Mouse (Mus musculus): ENCODE results near the gene Ebp.

The Ebp gene

DNA sequence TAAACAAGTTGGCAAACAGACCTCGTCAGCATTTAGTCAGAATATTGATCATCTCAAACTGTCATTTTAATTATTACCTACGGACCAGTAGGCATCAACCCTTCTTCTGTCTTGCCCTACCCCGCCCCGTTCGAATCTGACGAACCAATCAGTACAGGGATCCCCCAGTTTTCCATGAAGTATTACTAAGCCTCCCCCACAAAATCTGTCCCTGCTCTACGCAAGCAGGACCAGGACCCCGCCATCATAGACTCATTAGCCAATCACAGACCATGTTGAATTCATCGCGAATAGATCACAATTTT lies at the start of gene Ebp:
TSS of gene Ebp (minus strand) at position 94 of the 305 bp plus-strand sequence.
- peak in 1 of 2 experiments; percentile 62 for DNase-seq

DNA sequence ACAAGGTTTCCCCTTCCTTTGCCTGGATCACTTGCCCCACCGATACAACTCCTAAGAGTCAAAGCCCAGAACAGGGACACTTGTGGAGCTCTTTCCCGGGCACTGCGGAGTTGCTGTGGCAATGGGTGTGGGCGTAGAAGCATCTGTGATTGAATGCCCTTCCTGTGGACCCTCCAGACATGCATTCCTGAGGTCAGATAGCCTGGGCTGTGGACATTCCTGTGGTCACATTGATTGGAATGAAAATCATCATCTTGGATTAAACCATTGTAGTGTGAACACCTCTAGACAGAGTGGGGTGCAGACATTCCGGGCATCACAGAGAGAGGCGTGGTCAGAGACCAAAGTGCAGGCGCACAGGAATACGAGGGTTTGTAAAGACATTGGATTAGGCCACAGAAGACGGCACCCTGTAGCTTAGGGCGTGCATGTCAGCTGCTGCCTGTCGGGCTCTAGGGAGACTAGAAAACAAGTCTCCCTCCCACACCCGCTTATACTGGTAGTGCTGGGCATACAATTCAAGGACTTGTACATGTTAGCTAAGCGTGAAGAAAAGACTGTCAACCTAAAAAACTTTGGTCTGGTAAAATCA lies 45.6 kb upstream of the Ebp start:
- no peak for DNase-seq

GRCm38 (mm10) chrX:8236704-8237103 lies 43.4 kb upstream of the Ebp start:
- DNase-seq: no peak

DNA sequence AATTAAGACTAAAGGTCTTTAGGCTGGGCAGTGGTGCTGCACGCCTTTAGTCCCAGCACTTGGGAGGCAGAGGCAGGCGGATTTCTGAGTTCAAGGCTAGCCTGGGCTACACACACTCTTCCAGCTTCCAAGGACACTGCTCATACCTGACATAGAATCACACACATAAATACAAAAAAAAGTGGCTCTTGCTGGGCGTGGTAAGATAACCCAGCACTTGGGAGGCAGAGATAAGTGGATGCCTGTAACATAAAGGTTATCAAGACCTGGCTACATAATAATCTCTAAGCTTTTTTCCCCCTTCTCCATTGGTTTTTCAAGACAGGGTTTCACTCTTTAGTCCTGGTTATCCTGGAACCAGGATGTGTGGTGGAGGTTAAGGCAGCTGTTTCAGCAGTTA lies 40.3 kb upstream of the Ebp start:
- no peak for DNase-seq

DNA sequence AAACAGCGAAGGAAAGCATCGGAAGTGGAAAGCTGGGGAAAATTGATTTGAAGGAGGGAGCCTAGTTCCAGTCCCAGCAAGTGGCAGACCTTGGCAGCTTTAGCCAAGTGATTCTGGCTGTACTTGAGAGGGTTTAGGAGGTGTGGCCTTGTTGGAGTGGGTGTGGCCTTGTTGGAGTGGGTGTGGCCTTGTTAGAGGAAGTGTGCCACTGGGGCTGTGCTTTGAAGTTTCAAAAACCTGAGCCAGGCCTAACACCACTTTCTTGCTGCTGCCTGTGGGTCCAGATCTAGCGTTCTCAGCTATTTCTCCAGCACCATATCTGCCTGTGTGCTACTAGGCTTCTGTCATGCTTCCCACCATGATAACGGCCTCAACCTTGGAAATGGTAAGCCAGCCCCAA lies 37.0 kb upstream of the Ebp start:
- DNase-seq: no peak

DNA sequence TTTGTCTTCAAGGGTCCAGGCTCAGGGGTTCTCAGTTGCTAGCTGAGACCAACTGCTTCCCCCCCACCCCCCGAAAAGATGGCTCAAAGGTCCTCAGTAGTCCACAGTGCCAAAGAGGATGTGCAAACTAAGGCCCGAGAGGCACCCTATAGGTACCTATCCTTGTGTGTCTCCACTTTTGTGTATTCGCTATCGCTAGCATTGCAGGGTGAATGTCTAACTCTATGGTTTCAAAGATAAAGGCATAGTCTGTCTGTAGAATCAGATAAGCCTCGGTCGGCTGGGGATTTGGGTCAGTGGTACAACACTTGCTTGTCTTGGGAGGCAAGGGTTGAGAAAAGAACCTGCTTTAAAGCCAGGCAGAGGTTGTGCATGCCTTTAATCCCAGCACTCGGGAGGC lies 30.2 kb upstream of the Ebp start:
- no peak for DNase-seq

DNA sequence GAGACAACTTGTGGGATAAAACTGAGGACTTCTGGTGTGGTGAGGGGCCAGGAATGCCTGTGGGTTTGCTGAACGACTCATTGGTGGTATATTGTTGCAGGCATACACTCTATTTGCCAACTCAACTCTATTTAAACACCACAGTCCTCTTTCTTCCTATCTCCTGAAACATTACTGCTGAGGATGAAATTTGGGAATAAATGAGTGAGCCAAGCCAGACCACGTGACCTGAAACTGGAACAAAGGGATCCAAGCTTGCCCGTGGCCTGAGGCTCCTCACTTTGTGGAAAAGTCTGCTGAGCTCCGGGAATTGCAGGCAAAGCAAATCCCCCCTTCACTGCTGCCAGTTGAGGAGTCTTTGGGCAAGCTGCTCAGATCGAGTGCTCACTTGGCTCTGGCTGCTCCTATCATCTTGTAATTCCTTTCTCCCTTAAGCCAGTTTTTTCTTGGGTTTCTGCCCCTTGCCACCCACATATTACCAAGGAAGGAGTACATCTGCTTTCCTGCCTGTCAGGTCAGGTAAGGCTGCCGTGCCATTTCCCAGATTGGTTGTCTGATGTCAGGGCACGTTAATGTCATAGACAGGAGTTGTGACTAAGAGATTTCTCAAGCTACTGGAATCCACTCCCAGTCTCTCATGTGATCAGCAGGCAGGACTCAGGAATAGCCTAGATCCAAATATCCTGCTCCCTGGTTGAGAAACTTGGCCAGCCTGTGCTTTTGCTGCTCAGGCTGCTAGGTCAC lies 29.5 kb upstream of the Ebp start:
- DNase-seq: peak; percentile 54 to 59

DNA sequence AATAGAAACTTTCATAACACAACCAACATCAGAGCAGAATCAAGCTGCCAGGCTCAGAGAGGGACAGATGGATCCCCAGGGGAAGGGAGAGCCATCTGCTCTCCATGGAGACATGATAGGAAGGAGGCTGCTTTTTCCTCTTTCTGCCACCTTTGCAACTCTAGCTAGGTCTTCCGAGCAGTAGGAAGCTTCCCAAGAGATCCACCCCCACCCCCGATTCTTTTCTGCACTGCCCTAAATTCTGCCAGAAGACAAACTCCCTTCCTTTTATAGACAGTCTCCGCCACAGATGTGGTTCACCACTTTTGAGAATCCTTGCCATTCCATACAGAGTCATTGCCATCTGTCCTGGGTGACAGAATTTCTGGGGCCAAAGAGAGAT lies 29.0 kb upstream of the Ebp start:
- DNase-seq: peak; percentile 58 to 66

GRCm38 (mm10) chrX:8219651-8220050 lies 26.3 kb upstream of the Ebp start:
- DNase-seq: no peak

- DNase-seq: no peak
Observed at GRCm38 (mm10) chrX:8218114-8218513, 24.8 kb upstream of the Ebp start.

DNA sequence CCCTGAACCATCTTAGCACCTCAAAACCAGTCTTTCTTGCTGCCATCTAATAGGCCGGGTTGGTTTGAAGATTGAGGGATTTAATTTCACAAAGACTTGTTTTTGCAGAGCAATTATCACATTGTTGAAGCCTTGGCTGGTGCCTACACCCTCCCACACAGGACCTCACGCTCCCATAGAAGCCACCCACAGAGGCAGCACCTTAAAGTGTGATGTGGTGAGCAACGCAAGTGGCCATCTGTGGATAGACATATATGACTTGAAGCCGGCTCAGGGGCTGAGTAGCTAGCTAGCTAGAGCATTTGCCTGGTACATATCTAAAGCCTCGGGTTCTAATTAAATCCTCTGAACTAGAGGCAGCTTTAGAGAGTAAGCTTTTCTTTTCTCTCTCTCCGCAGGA lies 24.1 kb upstream of the Ebp start:
- DNase-seq: no peak

GRCm38 (mm10) chrX:8211490-8212207 lies 18.3 kb upstream of the Ebp start:
- no peak for DNase-seq

DNA sequence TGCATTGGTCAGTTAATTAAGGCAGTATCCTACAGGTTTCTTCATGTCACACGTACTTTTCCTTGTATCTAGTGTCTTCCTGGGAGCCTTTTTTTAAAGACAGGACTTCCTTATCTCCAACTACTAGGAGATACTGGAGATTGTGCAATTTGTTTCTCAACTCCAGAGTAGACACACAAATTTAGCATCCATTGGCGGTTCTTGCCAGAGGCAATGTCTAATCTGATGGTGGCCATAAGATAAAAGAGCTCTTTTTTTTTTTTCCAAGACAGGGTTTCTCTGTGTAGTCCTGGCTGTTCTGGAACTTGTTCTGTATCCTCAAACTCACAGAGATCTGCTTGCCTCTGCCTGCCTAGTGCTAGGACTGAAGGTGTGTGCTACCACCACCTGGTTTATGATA lies 16.4 kb upstream of the Ebp start:
- DNase-seq: no peak

DNA sequence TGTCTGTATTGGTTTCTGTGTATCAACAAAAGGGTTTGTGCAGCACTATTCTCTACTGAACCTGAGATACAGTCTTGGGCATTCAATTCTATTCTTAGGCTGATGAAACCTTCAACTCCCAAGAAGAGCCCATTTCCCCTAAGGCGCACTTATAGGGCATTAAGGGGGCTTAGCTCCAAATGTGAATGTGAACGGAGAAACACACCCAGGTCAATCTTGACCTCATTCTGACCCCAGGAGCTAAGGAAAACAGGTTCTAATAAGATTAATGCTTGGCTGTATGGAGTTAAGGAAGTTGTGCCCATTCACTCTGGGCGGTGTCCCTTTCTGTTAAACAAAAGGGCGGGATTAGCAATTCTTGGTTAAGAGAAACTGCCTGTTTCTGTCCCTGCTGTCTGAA lies 13.9 kb upstream of the Ebp start:
- no peak for DNase-seq

DNA sequence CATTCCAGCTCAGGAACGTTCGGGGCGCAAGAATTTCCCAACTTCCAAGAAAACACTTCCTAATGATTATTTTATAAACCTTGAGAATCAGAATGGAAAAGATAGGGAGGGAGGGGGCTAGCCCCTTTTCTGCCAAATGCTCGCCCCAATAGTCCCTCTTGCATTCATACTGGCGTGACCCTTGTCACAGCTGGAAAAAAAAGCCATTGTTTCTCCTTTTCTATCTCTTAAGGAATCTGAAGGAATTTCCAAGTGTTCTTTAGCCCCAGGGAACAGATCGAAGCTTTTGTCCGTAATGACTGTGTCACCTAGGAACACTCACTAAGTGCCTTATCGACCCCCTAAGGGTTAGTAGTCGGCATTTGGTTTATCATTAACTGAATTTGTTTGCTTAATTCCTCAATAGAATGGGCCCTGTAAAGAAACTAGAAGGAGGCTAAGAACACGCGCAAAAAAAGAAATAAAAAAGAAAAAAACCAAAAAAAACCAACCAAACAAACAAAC lies 13.4 kb upstream of the Ebp start:
- DNase-seq: no peak

GRCm38 (mm10) chrX:8206015-8206693 lies 12.8 kb upstream of the Ebp start, which contains the start of gene Porcn:
Gene Porcn (minus strand): TSS chrX:8206525.
- peak; percentile 91 to 96 for DNase-seq

DNA sequence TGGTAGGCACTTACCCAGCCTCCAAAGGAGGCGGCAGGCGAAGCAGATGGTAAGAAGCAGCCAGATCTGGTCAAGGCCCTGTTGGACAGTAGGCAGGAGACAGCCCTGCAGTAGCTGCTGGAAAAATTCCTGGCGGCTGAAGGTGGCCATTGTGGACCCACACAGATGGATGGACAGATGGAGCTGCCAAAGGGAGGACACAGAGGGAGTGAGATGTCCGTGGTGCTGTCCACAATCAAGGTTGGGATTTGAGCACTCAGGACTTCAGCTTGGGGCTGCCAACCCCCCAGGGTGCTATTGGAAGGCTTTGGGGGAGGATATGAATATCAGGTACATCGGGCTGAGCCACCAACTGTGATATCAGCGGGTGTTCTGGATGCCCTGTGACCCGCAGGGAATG lies 12.2 kb upstream of the Ebp start:
- DNase-seq: peak; percentile 80 to 88

GRCm38 (mm10) chrX:8205088-8205487 lies 11.8 kb upstream of the Ebp start:
- peak in 1 of 2 experiments; percentile 22 for DNase-seq

GRCm38 (mm10) chrX:8204076-8204475 lies 10.8 kb upstream of the Ebp start:
- peak in 1 of 2 experiments; percentile 32 for DNase-seq

DNA sequence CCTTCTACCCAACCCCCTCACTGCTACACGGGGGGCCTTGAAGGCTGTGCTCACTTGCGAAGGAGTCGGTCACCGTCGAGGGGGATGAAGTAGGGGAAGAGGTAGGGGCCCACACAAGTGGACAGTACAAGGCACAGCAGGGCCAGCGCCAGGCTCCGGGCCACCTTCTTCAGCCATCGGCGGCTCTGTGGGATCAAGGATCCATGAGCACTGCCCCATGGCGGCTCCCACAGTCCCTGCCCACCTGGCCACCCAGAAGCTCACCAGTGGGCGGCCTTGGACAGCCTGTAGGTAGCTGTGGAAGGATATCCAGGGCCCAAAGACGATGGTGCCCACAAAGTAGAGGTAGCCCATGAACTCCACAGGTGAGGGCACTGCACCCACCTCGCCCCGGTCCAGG lies 9.8 kb upstream of the Ebp start:
- DNase-seq: no peak

- DNase-seq: peak; percentile 85 to 88
Observed at GRCm38 (mm10) chrX:8192640-8193418, 483 bp downstream of the Ebp start.

- no peak for DNase-seq
Observed at GRCm38 (mm10) chrX:8192126-8192639, 1.1 kb downstream of the Ebp start.

Data from cerebellum, postnatal 10 days (tissue).